8 mouse cellular contexts compared by ENCODE assay signal in genomic region chr14:51026391-51027133, GRCm38 (mm10). TPM values are rescaled to one million over a fixed set of nuclear protein-coding genes. Genes with fewer than 3 reads are reported as not detected.
DNase-seq lines count a peak whose midpoint lies in the region; ATAC-seq lines count a peak whose summit lies in the region.
"Had no signal": no experiment of that assay in that cellular context is flagged by ENCODE, and none has a peak within 500 bp of the region (broad histone marks: within the 10 kb centered on the region; RNA-seq: fewer than 3 reads in every experiment).

No protein-coding gene starts in this region.

- no peaks in the 10 kb centered on the region for H3K4me1 ChIP-seq in hindbrain, embryonic 14.5 days (replicated peaks; ENCODE audit: control insufficient read depth, insufficient read depth, low read length)
- H3K4me1 ChIP-seq: limb, embryonic 15.5 days had no signal

- 38% methylated on average over 5 of the region's 5 CpGs for WGBS in hindbrain, embryonic 14.5 days

- ATAC-seq in hindbrain, embryonic 14.5 days (ENCODE audit: low FRiP score) = peak; percentile 71; the same call in 1 of the 2 replicates

- no peaks in the 10 kb centered on the region for H3K36me3 ChIP-seq in hindbrain, embryonic 14.5 days (replicated peaks; ENCODE audit: control insufficient read depth, insufficient read depth)
- H3K36me3 ChIP-seq: limb, embryonic 15.5 days had no signal

- H3K27me3 ChIP-seq in hindbrain, embryonic 14.5 days (ENCODE audit: control insufficient read depth, insufficient read depth, low read length) = no peaks in the 10 kb centered on the region
- H3K27me3 ChIP-seq: limb, embryonic 15.5 days had no signal

- H3K27ac ChIP-seq in hindbrain, embryonic 14.5 days = no peak overlapping the region
- H3K27ac ChIP-seq: limb, embryonic 15.5 days had no signal

- no peak overlapping the region for H3K4me2 ChIP-seq in hindbrain, embryonic 14.5 days (replicated peaks)
- H3K4me2 ChIP-seq: limb, embryonic 15.5 days had no signal

- no peak overlapping the region for H3K4me3 ChIP-seq in hindbrain, embryonic 14.5 days (replicated peaks; ENCODE audit: low read length)
- H3K4me3 ChIP-seq: limb, embryonic 15.5 days had no signal

- no peaks in the 10 kb centered on the region for H3K9me3 ChIP-seq in hindbrain, embryonic 14.5 days (ENCODE audit: control insufficient read depth, low read length)
- H3K9me3 ChIP-seq: limb, embryonic 15.5 days had no signal

- DNase-seq in MEL-GATA-1-ER (ENCODE audit: extremely low read depth, low read depth) = peak; percentile 64
- peak; percentile 90 for DNase-seq in brain, adult 2 months (ENCODE audit: low read depth, low spot score)
- peak; percentile 42 for DNase-seq in fibroblast of lung, adult 2 months (ENCODE audit: low read depth)
- peak; percentile 82 for DNase-seq in hindbrain, embryonic 14.5 days (ENCODE audit: low spot score)
- DNase-seq in layer of hippocampus, adult 9-11 months = peak; percentile 46
- DNase-seq in lung, postnatal 10 days = peak; percentile 78
- peak; percentile 81 to 82 for DNase-seq in right cerebral cortex, adult 2 months (ENCODE audit: low spot score in 2 of 2)

- H3K9ac ChIP-seq in hindbrain, embryonic 14.5 days = no peak overlapping the region
- H3K9ac ChIP-seq: limb, embryonic 15.5 days had no signal

RNA-seq across cellular contexts. Expression of gene Rnase9, which starts 15.1 kb away (rescaled TPM):
- not detected in 2 replicates for polyA plus RNA-seq in hindbrain, embryonic 14.5 days (2014; fragmentation: Nextera tagmentation; extraction: Ambion mirVana)
- polyA plus RNA-seq: limb, embryonic 15.5 days had no signal

RNA-seq across cellular contexts. Expression of gene Rnase10, which starts 19.0 kb away (rescaled TPM):
- polyA plus RNA-seq in hindbrain, embryonic 14.5 days (2014; fragmentation: Nextera tagmentation; extraction: Ambion mirVana) = 0.13 TPM in 1 of 2 replicates, not detected in the other

RNA-seq across cellular contexts. Expression of gene Rnase11, which starts 23.4 kb away (rescaled TPM):
- not detected in 2 replicates for polyA plus RNA-seq in hindbrain, embryonic 14.5 days (2014; fragmentation: Nextera tagmentation; extraction: Ambion mirVana)
- polyA plus RNA-seq: limb, embryonic 15.5 days had no signal

RNA-seq across cellular contexts. Expression of gene Rnase12, which starts 30.9 kb away (rescaled TPM):
- not detected in 2 replicates for polyA plus RNA-seq in hindbrain, embryonic 14.5 days (2014; fragmentation: Nextera tagmentation; extraction: Ambion mirVana)
- polyA plus RNA-seq: limb, embryonic 15.5 days had no signal

RNA-seq across cellular contexts. Expression of gene Olfr750, which starts 47.7 kb away (rescaled TPM):
- not detected in 2 replicates for polyA plus RNA-seq in hindbrain, embryonic 14.5 days (2014; fragmentation: Nextera tagmentation; extraction: Ambion mirVana)
- polyA plus RNA-seq: limb, embryonic 15.5 days had no signal
